Mouse (Mus musculus) embryonic fibroblast, embryonic 13.5 days (primary cell): ENCODE data around the gene 1190002N15Rik. TPM values are rescaled to one million over a fixed set of nuclear protein-coding genes. Genes with fewer than 3 reads are reported as not detected.
A peak's percentile ranks its signal among the peaks of the same experiment; 100 is the strongest.

Source experiments
- H3K27ac ChIP-seq: 2 replicates; pipeline ENCODE4 v1.5.1; 2012; ENCODE audit warnings: low read length, control low read depth, inconsistent platforms; ENCODE audit not compliant: insufficient read depth
- H3K4me1 ChIP-seq: 2 replicates; pipeline ENCODE4 v1.6.1; 2011; ENCODE audit warnings: low read length; ENCODE audit not compliant: control insufficient read depth, insufficient read depth
- H3K4me3 ChIP-seq: 2 replicates; pipeline ENCODE4 v1.5.1; 2011; ENCODE audit warnings: mild to moderate bottlenecking, control low read depth, low read length; ENCODE audit not compliant: insufficient read depth
- CTCF ChIP-seq: IDR thresholded peaks from 2 replicates; pipeline ENCODE4 v1.5.1; 2011; ENCODE audit warnings: mild to moderate bottlenecking, control low read depth, low read length, moderate library complexity, borderline replicate concordance; ENCODE audit not compliant: insufficient read depth
- POLR2A ChIP-seq: IDR thresholded peaks from 2 replicates; pipeline ENCODE4 v1.6.1; 2011; ENCODE audit warnings: low read depth, mild to moderate bottlenecking, control low read depth, low read length, moderate library complexity
- polyA plus RNA-seq: library from polyadenylated mRNA; stranded (reverse); fragments of >200 nt; gene quantifications from 2 replicates; pipeline ENCODE4 v1.2.4, GENCODE M21; 2011; ENCODE audit warnings: low read depth; ENCODE audit not compliant: missing spikeins, insufficient read length

1190002N15Rik gene
- polyA plus RNA-seq, result 21.1 and 38.2 TPM in 2 replicates

DNA sequence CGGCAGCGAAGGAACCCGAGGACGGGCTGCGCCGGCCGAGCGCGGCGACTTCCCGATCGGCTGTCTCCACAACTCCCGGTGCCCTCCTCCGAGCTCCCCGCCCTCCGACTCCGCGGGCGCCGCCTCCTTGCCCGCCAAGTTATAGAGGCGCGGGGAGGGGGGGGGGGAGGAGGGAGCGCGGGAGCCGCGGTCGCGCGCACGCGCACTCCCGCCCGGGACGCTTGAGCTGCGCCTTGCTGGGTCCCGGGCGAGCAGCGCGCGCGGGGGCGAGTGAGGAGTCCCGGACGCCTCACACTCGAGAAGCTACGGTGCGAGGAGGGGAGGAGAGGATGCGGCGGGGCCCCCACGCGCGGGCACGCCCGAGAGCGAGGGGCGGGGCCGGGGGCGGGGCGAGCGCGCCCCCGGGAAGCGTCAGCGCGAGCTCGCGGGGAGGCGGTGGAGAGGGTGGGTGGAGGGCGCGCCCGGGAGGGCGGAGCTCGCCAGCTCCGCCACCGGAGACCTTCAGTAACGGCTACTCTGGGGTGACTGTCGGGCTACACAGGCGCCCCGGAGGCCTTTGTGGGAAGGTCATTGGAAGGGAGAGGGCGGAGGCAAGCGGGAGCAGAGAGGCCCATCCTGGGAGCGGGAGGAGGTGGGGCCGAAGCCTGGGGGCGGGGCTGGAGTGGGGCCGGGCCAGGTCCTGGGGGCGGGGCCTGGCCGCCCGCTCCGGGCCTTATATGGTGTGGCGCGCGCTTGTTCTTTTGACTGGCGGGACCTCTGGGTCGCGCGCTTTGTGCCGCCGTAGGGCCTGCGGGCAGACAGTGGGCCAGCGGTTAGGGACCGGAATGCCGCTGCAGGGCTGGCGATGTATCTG is at the start of gene 1190002N15Rik:
Gene 1190002N15Rik (minus strand): TSS at position 112 of the 853 bp plus-strand sequence.
- TF ChIP-seq POLR2A, result peak; percentile 86
- no peak for TF ChIP-seq CTCF
- peak within 1 kb of the TSS; percentile 75 for H3K4me3 ChIP-seq
- peak within 1 kb of the TSS; percentile 91 for H3K27ac ChIP-seq
- H3K4me1 ChIP-seq, result peaks cover 2% of the 10 kb centered on the region; the same call in 1 of the 2 replicates

DNA sequence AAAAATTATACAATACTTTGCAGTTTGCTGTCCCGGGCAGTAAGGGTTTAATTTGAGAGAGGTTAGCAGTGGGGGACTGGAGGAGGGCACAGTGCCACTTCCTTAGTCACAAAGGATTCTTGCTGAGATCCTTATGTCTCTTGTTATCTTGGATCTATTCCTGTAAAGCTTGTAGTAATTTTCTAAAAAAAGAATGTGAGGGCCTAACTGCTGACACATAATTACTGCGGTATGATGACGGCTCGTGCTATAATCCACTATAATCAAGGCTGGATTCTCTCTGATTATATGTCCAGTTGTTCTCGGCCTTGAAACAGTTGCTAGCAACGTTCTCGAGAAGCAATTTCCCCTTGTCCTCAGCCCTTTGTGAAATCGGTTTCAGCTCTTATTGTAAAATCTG is 44.4 kb upstream of the 1190002N15Rik start:
- Histone ChIP-seq H3K27ac (peak overlapping the region; percentile 26; the same call in 1 of the 2 replicates), H3K4me1 (no peaks in the 10 kb centered on the region)
- TF ChIP-seq CTCF, result no peak
- no peak for TF ChIP-seq POLR2A

DNA sequence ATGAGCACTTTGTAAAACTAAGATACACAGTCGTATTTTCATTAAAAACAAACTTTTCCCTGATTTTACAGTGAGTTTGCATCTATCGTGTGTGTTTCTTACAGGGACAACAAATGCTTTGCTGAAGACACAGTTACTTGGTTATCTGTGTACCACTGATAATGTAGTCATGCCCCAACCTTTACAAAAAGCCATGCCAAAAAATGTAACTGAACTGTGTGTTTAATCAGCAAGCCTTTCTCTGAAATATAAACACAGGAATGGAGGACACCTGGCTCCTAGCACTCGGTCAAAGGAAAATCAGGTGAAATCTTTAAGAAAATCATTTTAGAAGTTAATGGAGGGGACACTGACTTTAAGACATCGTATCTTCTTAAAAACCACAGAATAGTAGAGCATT is 43.8 kb upstream of the 1190002N15Rik start:
- Histone ChIP-seq H3K27ac (no peak overlapping the region), H3K4me1 (no peaks in the 10 kb centered on the region), H3K4me3 (no peak overlapping the region)
- TF ChIP-seq CTCF (no peak), POLR2A (no peak)

More for the DNA sequence above, 44.4 kb upstream of the 1190002N15Rik start:
- H3K4me3 ChIP-seq, result no peak overlapping the region

DNA sequence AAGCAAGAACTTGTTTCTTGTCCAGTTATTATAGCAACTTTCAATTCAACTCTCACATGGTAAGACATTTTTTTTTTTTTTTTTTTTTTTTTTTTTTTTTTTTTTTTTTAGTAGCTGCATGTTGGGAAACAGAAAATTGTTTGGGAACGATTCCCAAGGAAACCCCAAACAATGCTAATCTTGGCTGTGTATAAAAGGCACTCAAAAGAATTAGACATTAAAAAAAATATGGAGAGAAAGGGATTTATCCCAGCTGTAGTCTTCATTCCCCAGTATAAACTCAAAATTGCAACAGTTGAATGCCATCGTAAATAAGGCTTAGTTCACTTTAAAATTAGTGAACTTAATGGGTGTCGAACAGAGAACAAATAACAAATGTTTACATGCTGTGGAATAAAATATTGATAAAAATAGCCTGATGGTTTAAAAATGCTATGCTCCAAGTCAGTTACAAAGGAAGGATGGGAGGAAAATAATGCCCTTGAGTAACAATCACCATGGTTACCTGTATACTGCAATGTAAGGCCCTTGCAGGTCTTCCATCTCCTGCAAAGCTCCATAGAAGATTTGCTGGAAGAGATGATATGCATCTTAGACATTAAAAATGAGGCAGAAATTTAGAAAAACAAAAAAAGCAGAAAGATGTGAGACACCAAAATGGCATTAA is 42.3 kb upstream of the 1190002N15Rik start:
- TF ChIP-seq POLR2A (no peak), CTCF (no peak)
- H3K27ac ChIP-seq, result no peak overlapping the region
- no peak overlapping the region for H3K4me3 ChIP-seq
- H3K4me1 ChIP-seq, result no peaks in the 10 kb centered on the region

DNA sequence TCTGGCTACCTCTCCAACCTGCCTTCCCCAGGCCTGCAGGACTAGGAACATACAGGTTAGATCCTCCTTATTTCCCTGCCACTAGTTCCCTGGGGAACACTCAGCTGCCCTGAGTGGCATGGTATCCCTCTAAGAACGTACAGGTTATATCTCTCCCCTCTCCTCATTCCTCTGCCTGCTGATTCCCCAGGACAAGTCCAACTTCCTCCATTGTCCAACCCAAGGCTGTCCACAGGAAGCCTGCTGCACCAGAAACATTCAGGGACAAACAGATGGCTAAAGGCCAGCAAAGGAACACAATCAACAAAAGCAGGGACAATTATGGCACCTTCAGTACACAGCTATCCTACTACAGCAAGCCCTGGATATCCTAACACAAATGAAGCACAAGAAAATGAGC is 33.9 kb upstream of the 1190002N15Rik start:
- Histone ChIP-seq H3K4me3 (no peak overlapping the region), H3K27ac (no peak overlapping the region), H3K4me1 (no peaks in the 10 kb centered on the region)
- TF ChIP-seq CTCF, result no peak
- no peak for TF ChIP-seq POLR2A

DNA sequence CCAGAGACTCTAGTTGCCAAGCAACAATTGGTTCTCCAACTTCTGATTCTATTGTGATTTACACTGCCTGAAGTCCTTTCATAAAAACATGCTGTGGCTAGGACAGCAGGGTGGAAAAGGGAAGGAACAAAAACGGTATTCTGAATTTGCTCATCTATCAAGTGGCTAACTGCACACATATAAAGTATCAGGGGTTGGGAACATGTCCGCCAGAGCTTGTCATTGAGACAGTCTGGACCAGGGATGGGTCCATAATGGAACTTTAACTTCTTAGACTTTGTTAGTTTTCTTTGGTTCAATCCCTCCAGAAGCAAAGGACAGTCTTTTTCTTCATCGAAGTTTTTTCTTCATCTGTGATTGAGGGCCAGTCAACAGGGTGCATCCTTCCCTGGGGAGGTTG is 30.5 kb upstream of the 1190002N15Rik start:
- Histone ChIP-seq H3K4me3 (no peak overlapping the region), H3K4me1 (no peaks in the 10 kb centered on the region), H3K27ac (no peak overlapping the region)
- TF ChIP-seq CTCF (no peak), POLR2A (no peak)

DNA sequence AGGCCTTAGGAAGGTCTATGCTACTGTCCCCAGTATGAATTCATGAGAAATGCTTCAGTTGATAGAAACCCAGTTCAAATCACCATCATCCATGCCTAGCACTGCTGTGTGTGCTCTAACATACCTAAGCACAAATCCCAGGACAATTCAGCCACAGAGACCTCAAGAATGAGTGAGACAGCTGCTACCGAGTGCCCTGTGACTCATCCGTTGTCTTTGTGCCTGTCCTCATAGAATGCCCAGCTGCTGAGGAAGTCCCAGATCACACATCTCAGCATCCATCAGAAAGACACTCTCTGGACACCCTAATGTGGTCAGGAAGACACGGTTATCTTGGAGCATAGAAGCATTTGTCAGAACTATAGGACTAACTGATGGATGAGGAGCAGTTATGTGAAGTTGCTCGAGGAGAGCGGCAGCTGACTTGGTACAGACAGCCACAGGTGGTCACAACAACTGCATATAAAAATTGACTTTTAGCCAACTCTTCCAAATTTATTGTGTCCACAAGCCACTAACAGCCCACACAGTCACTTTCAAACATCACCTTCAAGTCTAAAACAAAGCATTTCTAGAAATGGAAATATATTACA is 29.9 kb upstream of the 1190002N15Rik start:
- no peak for TF ChIP-seq POLR2A
- TF ChIP-seq CTCF, result no peak
- Histone ChIP-seq H3K4me1 (no peaks in the 10 kb centered on the region), H3K4me3 (no peak overlapping the region), H3K27ac (no peak overlapping the region)

DNA sequence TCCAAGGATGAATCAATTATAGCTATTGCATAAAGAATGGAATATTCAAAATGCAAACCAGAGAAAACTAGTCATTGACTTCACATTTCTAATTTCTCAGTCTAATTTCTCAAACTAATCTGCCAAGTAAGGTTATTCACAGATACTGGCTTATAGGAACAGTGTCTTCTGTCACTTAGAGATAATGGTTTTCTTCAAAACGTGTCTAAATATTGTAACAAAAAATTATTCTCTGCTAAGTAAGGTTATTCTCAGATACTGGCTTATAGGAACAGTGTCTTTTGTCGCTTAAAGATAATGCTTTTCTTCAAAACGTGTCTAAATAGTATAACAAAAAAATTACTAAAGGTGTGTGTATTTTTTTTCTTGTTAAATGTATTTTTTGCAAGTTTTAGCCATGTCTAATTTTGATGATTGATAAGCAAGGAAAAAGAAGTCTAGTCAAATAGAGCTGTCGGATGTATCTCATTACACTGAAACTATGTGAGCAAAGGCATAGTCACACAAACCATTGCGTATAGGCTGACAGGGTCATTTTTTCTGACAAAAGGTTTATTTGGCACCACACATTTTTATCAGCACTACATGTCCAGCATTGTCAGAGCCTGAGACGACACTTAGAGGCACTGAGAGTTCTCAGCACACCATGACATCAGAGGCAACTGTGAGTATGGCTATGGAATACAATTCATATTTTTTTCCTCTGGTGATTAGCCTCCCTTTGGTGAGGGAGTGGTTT is 19.1 kb upstream of the 1190002N15Rik start:
- H3K27ac ChIP-seq, result no peak overlapping the region
- no peak for TF ChIP-seq POLR2A
- no peaks in the 10 kb centered on the region for H3K4me1 ChIP-seq
- no peak overlapping the region for H3K4me3 ChIP-seq

DNA sequence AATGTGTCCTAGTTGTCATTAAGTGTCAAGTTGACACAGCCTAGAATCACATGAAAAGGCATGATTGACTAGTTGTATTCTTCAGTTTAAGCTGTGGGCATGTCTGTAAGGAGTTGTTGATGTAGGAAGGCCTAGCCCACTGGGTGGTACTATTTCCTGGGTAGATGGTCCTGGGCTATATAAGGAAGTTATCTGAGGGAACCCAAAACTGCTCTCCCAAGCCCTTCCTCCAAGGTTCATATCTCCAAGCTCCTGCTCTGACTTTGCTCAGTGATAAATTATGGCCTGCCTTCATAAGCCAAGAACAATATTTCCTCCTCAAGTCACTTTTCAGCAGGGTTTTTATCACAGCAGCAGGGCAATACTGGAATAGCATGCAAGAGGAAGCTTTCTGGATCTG is 18.4 kb upstream of the 1190002N15Rik start:
- TF ChIP-seq POLR2A (no peak), CTCF (no peak)
- H3K4me3 ChIP-seq, result no peak overlapping the region
- H3K4me1 ChIP-seq, result no peaks in the 10 kb centered on the region
- no peak overlapping the region for H3K27ac ChIP-seq
